Mouse (Mus musculus): ENCODE measurements around the gene Zyx. TPM values are rescaled to one million over a fixed set of nuclear protein-coding genes. Genes with fewer than 3 reads are reported as not detected.

Zyx gene
- total RNA-seq, 2 experiments from 2014 or later = 47.6 to 47.8 TPM

- Histone ChIP-seq H3K4me3 (no peak overlapping the region), H3K27ac (no peak overlapping the region)
- DNase-seq (ENCODE audit: extremely low spot score in 1 of 2, low spot score in 2 of 2) = no peak
- intact Hi-C loops (cut with DNase I) = loop anchor here (10.0 kb wide), 1 partner anchor 535 kb away; no protein-coding TSS in a partner anchor
- no peak for TF ChIP-seq CTCF (IDR thresholded peaks at IDR 0.05)
Observed at GRCm38 (mm10) chr6:42330216-42330615, 19.2 kb upstream of the Zyx start.

- no peak for TF ChIP-seq CTCF (IDR thresholded peaks at IDR 0.05)
- H3K4me3 ChIP-seq = no peak overlapping the region
- intact Hi-C loops (cut with DNase I) = loop anchor here (10.0 kb wide), 1 partner anchor 534 kb away; no protein-coding TSS in a partner anchor
- H3K27ac ChIP-seq = no peak overlapping the region
- DNase-seq (ENCODE audit: extremely low spot score in 1 of 2, low spot score in 2 of 2) = no peak
Observed at GRCm38 (mm10) chr6:42330946-42331345, 18.5 kb upstream of the Zyx start.

- H3K4me3 ChIP-seq = no peak overlapping the region
- H3K27ac ChIP-seq = no peak overlapping the region
- intact Hi-C loops (cut with DNase I) = loop anchor here (10.0 kb wide), 1 partner anchor 526 kb away; no protein-coding TSS in a partner anchor
- DNase-seq (ENCODE audit: extremely low spot score in 1 of 2, low spot score in 2 of 2) = no peak
- no peak for TF ChIP-seq CTCF (IDR thresholded peaks at IDR 0.05)
Observed at GRCm38 (mm10) chr6:42339189-42339588, 10.2 kb upstream of the Zyx start.

- intact Hi-C loops (cut with DNase I) = loop anchor here (10.0 kb wide), 1 partner anchor 525 kb away; no protein-coding TSS in a partner anchor
- Histone ChIP-seq H3K27ac (no peak overlapping the region), H3K4me3 (no peak overlapping the region)
- DNase-seq (ENCODE audit: extremely low spot score in 1 of 2, low spot score in 2 of 2) = no peak
- no peak for TF ChIP-seq CTCF (IDR thresholded peaks at IDR 0.05)
Observed at GRCm38 (mm10) chr6:42339981-42340380, 9.4 kb upstream of the Zyx start.

- Histone ChIP-seq H3K4me3 (no peak overlapping the region), H3K27ac (no peak overlapping the region)
- TF ChIP-seq CTCF (IDR thresholded peaks at IDR 0.05) = no peak
- DNase-seq (ENCODE audit: extremely low spot score in 1 of 2, low spot score in 2 of 2) = no peak
- intact Hi-C loops (cut with DNase I) = no loop called here
Observed at GRCm38 (mm10) chr6:42342171-42342570, 7.3 kb upstream of the Zyx start.

- no peak overlapping the region for H3K27ac ChIP-seq
- intact Hi-C loops (cut with DNase I) = no loop called here
- no peak for TF ChIP-seq CTCF (IDR thresholded peaks at IDR 0.05)
- H3K4me3 ChIP-seq = no peak overlapping the region
- no peak for DNase-seq (ENCODE audit: extremely low spot score in 1 of 2, low spot score in 2 of 2)
Observed at GRCm38 (mm10) chr6:42343361-42344120, 5.9 kb upstream of the Zyx start.

DNA sequence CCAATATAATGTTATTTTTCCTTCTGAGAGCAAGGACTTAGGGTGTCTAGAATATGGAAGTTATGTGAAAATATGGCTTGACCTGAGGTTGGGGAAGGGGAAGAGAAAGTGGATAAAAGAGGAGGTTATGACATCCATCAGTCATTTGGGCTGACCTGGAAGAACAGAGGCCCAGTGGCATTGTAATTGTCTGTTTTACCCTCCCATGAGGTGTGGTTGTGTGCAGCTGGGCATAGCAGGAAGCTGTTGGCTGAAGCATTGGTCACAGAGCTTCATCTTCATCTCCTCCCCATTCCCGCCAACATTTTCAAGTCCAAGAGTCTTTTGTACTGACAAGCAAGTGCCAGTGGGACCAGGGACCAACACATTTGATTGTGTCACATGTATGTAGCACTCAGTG, 5.2 kb upstream of the Zyx start:
- intact Hi-C loops (cut with DNase I) = no loop called here
- Histone ChIP-seq H3K27ac (no peak overlapping the region), H3K4me3 (no peak overlapping the region)
- no peak for TF ChIP-seq CTCF (IDR thresholded peaks at IDR 0.05)
- DNase-seq (ENCODE audit: extremely low spot score in 1 of 2, low spot score in 2 of 2) = no peak

GRCm38 (mm10) chr6:42348281-42349005, 987 bp upstream of the Zyx start:
- TF ChIP-seq CTCF (IDR thresholded peaks at IDR 0.05) = no peak
- Histone ChIP-seq H3K27ac (peak overlapping the region; percentile 98; the same call in 1 of the 2 replicates), H3K4me3 (peak overlapping the region; percentile 95)
- DNase-seq (ENCODE audit: extremely low spot score in 1 of 2, low spot score in 2 of 2) = no peak
- intact Hi-C loops (cut with DNase I) = loop anchor here (2.0 kb wide), 2 partner anchors 24 to 32 kb away; partner anchors contain the start of gene Fam131b

- Histone ChIP-seq H3K4me3 (peak overlapping the region; percentile 95), H3K27ac (peak overlapping the region; percentile 98)
- TF ChIP-seq CTCF (IDR thresholded peaks at IDR 0.05) = peak; percentile 73
- intact Hi-C loops (cut with DNase I) = loop anchor here (2.0 kb wide), 2 partner anchors 24 to 32 kb away; partner anchors contain the start of gene Fam131b
- peak; percentile 63 to 76 for DNase-seq (ENCODE audit: extremely low spot score in 1 of 2, low spot score in 2 of 2)
Observed at GRCm38 (mm10) chr6:42349006-42349425, 414 bp upstream of the Zyx start.

DNA sequence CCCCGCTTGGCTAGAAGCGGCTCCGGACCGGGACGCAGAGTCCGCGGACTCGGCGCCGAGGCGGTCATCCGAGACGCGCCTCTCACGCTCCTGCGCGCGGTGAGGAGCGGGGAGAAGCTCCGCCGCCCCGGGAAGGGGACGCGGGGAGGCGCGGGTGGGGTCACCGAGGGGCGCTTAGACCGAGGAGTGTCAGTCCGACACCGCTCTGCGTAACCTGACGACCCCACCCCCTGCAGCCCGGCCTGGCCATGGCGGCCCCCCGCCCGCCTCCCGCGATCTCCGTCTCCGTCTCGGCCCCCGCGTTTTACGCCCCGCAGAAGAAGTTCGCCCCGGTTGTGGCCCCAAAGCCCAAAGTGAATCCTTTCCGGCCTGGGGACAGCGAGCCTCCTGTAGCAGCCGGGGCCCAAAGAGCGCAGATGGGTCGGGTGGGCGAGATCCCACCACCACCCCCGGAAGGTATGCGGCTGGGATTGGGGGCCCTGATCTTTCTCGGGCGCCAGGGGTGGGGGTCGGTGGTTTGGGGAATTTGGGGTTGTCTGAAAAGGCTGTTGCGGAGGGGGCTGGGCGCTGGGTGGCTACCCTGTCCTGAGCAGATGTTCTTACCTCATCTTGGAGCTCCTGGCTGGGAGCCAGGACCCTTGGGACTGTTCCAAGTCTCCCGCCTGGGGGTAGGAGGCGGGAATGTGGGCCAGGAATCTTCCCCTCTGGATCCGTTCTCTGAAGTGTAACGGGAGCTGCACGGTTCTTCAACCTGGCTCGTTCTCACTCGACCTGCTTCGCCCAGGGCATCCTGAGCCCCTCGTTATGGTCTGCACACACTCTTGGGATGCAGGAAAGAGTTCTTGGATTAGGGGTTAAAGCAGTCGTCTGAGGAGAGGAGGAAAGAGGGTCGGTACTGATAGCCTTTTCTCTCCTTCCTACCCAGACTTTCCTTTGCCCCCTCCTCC, 864 bp downstream of the Zyx start:
- intact Hi-C loops (cut with DNase I) = no loop called here
- DNase-seq (ENCODE audit: extremely low spot score in 1 of 2, low spot score in 2 of 2) = peak; percentile 74 to 78
- peak overlapping the region; percentile 98 for H3K27ac ChIP-seq
- no peak; the same call in 1 of the 2 replicates for TF ChIP-seq CTCF (IDR thresholded peaks at IDR 0.05)
- H3K4me3 ChIP-seq = peak overlapping the region; percentile 95

Data from left cerebral cortex, adult 2 months (tissue).